Mouse (Mus musculus) right cerebral cortex, postnatal 36 days (tissue): ENCODE results near the gene Ncoa5.

Experiments
- DNase-seq, 2 experiments: peaks; one replicate each; pipeline ENCODE4 v3.0.0; 2022; ENCODE audit warnings: low spot score in 2 of 2, mixed read lengths in 1 of 2

Ncoa5 gene

GRCm38 (mm10) chr2:165050826-165051548, 16.3 kb upstream of the Ncoa5 start:
- DNase-seq: no peak

GRCm38 (mm10) chr2:165049044-165049443, 14.4 kb upstream of the Ncoa5 start:
- no peak for DNase-seq

- no peak for DNase-seq
Measured at GRCm38 (mm10) chr2:165043729-165044128, 9.1 kb upstream of the Ncoa5 start.

GRCm38 (mm10) chr2:165043090-165043636, 8.5 kb upstream of the Ncoa5 start:
- no peak for DNase-seq

GRCm38 (mm10) chr2:165042126-165042525, 7.5 kb upstream of the Ncoa5 start:
- DNase-seq: no peak

- DNase-seq: no peak
Measured at GRCm38 (mm10) chr2:165037415-165037814, 2.7 kb upstream of the Ncoa5 start.

GRCm38 (mm10) chr2:165035058-165035431, 378 bp upstream of the Ncoa5 start:
- no peak for DNase-seq

- DNase-seq: no peak
Measured at GRCm38 (mm10) chr2:165033306-165033705, 1.4 kb downstream of the Ncoa5 start.

- DNase-seq: no peak
Measured at GRCm38 (mm10) chr2:165032533-165032932, 2.1 kb downstream of the Ncoa5 start.

GRCm38 (mm10) chr2:165027163-165027562, 7.5 kb downstream of the Ncoa5 start:
- DNase-seq: no peak

GRCm38 (mm10) chr2:165020490-165020889, 14.2 kb downstream of the Ncoa5 start:
- DNase-seq: no peak

GRCm38 (mm10) chr2:165014935-165015334, 19.7 kb downstream of the Ncoa5 start:
- DNase-seq: no peak

GRCm38 (mm10) chr2:165010351-165010750, 24.3 kb downstream of the Ncoa5 start:
- DNase-seq: no peak

GRCm38 (mm10) chr2:165009581-165009980, 25.1 kb downstream of the Ncoa5 start:
- no peak for DNase-seq

- no peak for DNase-seq
Measured at GRCm38 (mm10) chr2:165009161-165009560, 25.5 kb downstream of the Ncoa5 start.

- no peak for DNase-seq
Measured at GRCm38 (mm10) chr2:165007986-165008385, 26.7 kb downstream of the Ncoa5 start.

- no peak for DNase-seq
Measured at GRCm38 (mm10) chr2:165006813-165007212, 27.9 kb downstream of the Ncoa5 start.

- DNase-seq: no peak
Measured at GRCm38 (mm10) chr2:165004237-165004636, 30.4 kb downstream of the Ncoa5 start.

GRCm38 (mm10) chr2:165003108-165003507, 31.6 kb downstream of the Ncoa5 start:
- DNase-seq: no peak

GRCm38 (mm10) chr2:165001958-165002357, 32.7 kb downstream of the Ncoa5 start:
- no peak for DNase-seq

GRCm38 (mm10) chr2:164997721-164998428, 36.8 kb downstream of the Ncoa5 start:
- no peak for DNase-seq

GRCm38 (mm10) chr2:164996848-164997720, 37.6 kb downstream of the Ncoa5 start:
- no peak for DNase-seq
